Mouse (Mus musculus) retina, adult 2 months (tissue): ENCODE data around the gene Cyp2c37.
"Not testable (repeated sequence)": the region's sequence is repeated elsewhere in the genome, so short reads cannot be mapped to it uniquely, and the experiment has no call there.

Experiments
- DNase-seq: peaks from one replicate; pipeline ENCODE4 v3.0.0-alpha.2; 2012; ENCODE audit warnings: low read depth, low spot score

The Cyp2c37 gene

GRCm38 (mm10) chr19:39992140-39992539 is at the start of gene Cyp2c37:
Cyp2c37 (plus strand) TSS chr19:39992424.
- DNase-seq, result not testable (repeated sequence)

- DNase-seq, result not testable (repeated sequence)
Observed at GRCm38 (mm10) chr19:39960861-39961260, 31.4 kb upstream of the Cyp2c37 start.

GRCm38 (mm10) chr19:39971096-39971495 is 21.1 kb upstream of the Cyp2c37 start:
- DNase-seq, result not testable (repeated sequence)

GRCm38 (mm10) chr19:39989471-39989870 is 2.8 kb upstream of the Cyp2c37 start:
- DNase-seq, result no peak
